Mouse (Mus musculus) hindbrain, embryonic 12.5 days (tissue): ENCODE measurements at regions not wholly inside any gene's neighbourhood (a gene's known extent, or its start where the extent isn't known, plus 50 kb on each side); places are given as distances from the start of the nearest gene placed in this dataset.

Source experiments
- ATAC-seq: fragments of 200-750 bp; cut with Nextera tagmentation; 2 replicates; pipeline ENCODE4 v1.8.0; 2017; ENCODE audit warnings: moderate TSS enrichment; ENCODE audit not compliant: low FRiP score
- H3K27ac ChIP-seq: fragments of 300-500 bp; sonication (generic); 2 replicates; pipeline ENCODE4 v1.5.1; 2016; ENCODE audit warnings: mild to moderate bottlenecking
- H3K27me3 ChIP-seq: fragments of 300-500 bp; sonication (generic); 2 replicates; pipeline ENCODE4 v1.6.1; 2016; ENCODE audit warnings: mild to moderate bottlenecking
- H3K36me3 ChIP-seq: fragments of 300-500 bp; sonication (generic); 2 replicates; pipeline ENCODE4 v1.6.1; 2016; ENCODE audit warnings: mild to moderate bottlenecking
- H3K4me1 ChIP-seq: fragments of 300-500 bp; sonication (generic); 2 replicates; pipeline ENCODE4 v1.6.1; 2016
- H3K4me2 ChIP-seq: fragments of 300-500 bp; sonication (generic); replicated peaks from 2 replicates; pipeline ENCODE4 v1.6.1; 2016; ENCODE audit warnings: mild to moderate bottlenecking
- H3K4me3 ChIP-seq: fragments of 300-500 bp; sonication (generic); 2 replicates; pipeline ENCODE4 v1.5.1; 2016; ENCODE audit warnings: mild to moderate bottlenecking
- H3K9ac ChIP-seq: fragments of 300-500 bp; sonication (generic); 2 replicates; pipeline ENCODE4 v1.6.1; 2016; ENCODE audit warnings: mild to moderate bottlenecking, moderate library complexity
- H3K9me3 ChIP-seq: fragments of 300-500 bp; sonication (generic); replicated peaks from 2 replicates; pipeline ENCODE4 v1.6.1; 2016; ENCODE audit warnings: mild to moderate bottlenecking
- WGBS: fragments of 180-500 bp; shearing (Covaris S2); methylation state at CpG from one replicate; pipeline ENCODE4 v1.1.7; 2016; 5-methylcytosine and 5-hydroxymethylcytosine counted together

GRCm38 (mm10) chr15:38390450-38390849, 965.1 kb downstream of the 4930447A16Rik start:
- Histone ChIP-seq H3K4me2 (no peak overlapping the region), H3K4me1 (peaks cover 5% of the 10 kb centered on the region; the same call in 1 of the 2 replicates), H3K36me3 (no peaks in the 10 kb centered on the region), H3K9ac (no peak overlapping the region), H3K4me3 (no peak overlapping the region), H3K27me3 (no peaks in the 10 kb centered on the region), H3K27ac (no peak overlapping the region), H3K9me3 (no peaks in the 10 kb centered on the region)
- WGBS, result 90% methylated on average over 12 of the region's 12 CpGs
- no peak for ATAC-seq

GRCm38 (mm10) chr15:38391420-38391819, 966.1 kb downstream of the 4930447A16Rik start:
- Histone ChIP-seq H3K4me1 (peaks cover 5% of the 10 kb centered on the region; the same call in 1 of the 2 replicates), H3K9ac (no peak overlapping the region), H3K4me2 (no peak overlapping the region), H3K9me3 (no peaks in the 10 kb centered on the region), H3K27me3 (no peaks in the 10 kb centered on the region), H3K4me3 (no peak overlapping the region), H3K27ac (no peak overlapping the region), H3K36me3 (no peaks in the 10 kb centered on the region)
- no peak for ATAC-seq
- 73% methylated on average over 6 of the region's 6 CpGs for WGBS

- Histone ChIP-seq H3K4me1 (peaks cover 5% of the 10 kb centered on the region; the same call in 1 of the 2 replicates), H3K4me3 (no peak overlapping the region), H3K27ac (no peak overlapping the region), H3K9me3 (no peaks in the 10 kb centered on the region), H3K4me2 (no peak overlapping the region), H3K36me3 (no peaks in the 10 kb centered on the region), H3K27me3 (no peaks in the 10 kb centered on the region), H3K9ac (no peak overlapping the region)
- ATAC-seq, result no peak
- WGBS, result 35% methylated on average over 4 of the region's 4 CpGs
These were observed 966.5 kb downstream of the 4930447A16Rik start for GRCm38 (mm10) chr15:38391860-38392259.

GRCm38 (mm10) chr15:38392441-38393149, 967.2 kb downstream of the 4930447A16Rik start:
- 59% methylated on average over 5 of the region's 5 CpGs for WGBS
- Histone ChIP-seq H3K36me3 (no peaks in the 10 kb centered on the region), H3K4me1 (peaks cover 5% of the 10 kb centered on the region; the same call in 1 of the 2 replicates), H3K9me3 (no peaks in the 10 kb centered on the region), H3K9ac (no peak overlapping the region), H3K4me2 (no peak overlapping the region), H3K27ac (no peak overlapping the region), H3K27me3 (no peaks in the 10 kb centered on the region), H3K4me3 (no peak overlapping the region)
- ATAC-seq, result no peak

- Histone ChIP-seq H3K27me3 (no peaks in the 10 kb centered on the region), H3K9ac (no peak overlapping the region), H3K9me3 (no peaks in the 10 kb centered on the region), H3K4me1 (no peaks in the 10 kb centered on the region), H3K27ac (no peak overlapping the region), H3K36me3 (no peaks in the 10 kb centered on the region), H3K4me3 (no peak overlapping the region), H3K4me2 (no peak overlapping the region)
- ATAC-seq, result no peak
- 84% methylated on average over 4 of the region's 4 CpGs for WGBS
These were observed 973.5 kb downstream of the 4930447A16Rik start for GRCm38 (mm10) chr15:38398852-38399251.

- Histone ChIP-seq H3K36me3 (no peaks in the 10 kb centered on the region), H3K4me3 (no peak overlapping the region), H3K4me1 (0 out of 2 replicates have a peak, but pooled peaks cover 3% of the 10 kb centered on the region), H3K4me2 (no peak overlapping the region), H3K9ac (no peak overlapping the region), H3K27ac (no peak overlapping the region), H3K9me3 (no peaks in the 10 kb centered on the region), H3K27me3 (no peaks in the 10 kb centered on the region)
- 98% methylated on average over 1 of the region's 1 CpGs for WGBS
- no peak for ATAC-seq
These were observed 977.4 kb downstream of the 4930447A16Rik start for GRCm38 (mm10) chr15:38402762-38403161.

GRCm38 (mm10) chr15:38403760-38404375, 978.5 kb downstream of the 4930447A16Rik start:
- Histone ChIP-seq H3K36me3 (no peaks in the 10 kb centered on the region), H3K4me2 (no peak overlapping the region), H3K27me3 (no peaks in the 10 kb centered on the region), H3K4me3 (no peak overlapping the region), H3K4me1 (0 out of 2 replicates have a peak, but pooled peaks cover 3% of the 10 kb centered on the region), H3K9me3 (no peaks in the 10 kb centered on the region), H3K27ac (no peak overlapping the region), H3K9ac (no peak overlapping the region)
- ATAC-seq, result no peak
- WGBS, result 69% methylated on average over 6 of the region's 6 CpGs

GRCm38 (mm10) chr15:38406114-38406960, 981.0 kb downstream of the 4930447A16Rik start:
- WGBS, result 58% methylated on average over 13 of the region's 13 CpGs
- Histone ChIP-seq H3K4me1 (0 out of 2 replicates have a peak, but pooled peaks cover 3% of the 10 kb centered on the region), H3K27ac (no peak overlapping the region), H3K9me3 (no peaks in the 10 kb centered on the region), H3K4me2 (no peak overlapping the region), H3K27me3 (no peaks in the 10 kb centered on the region), H3K36me3 (no peaks in the 10 kb centered on the region), H3K9ac (no peak overlapping the region), H3K4me3 (no peak overlapping the region)
- no peak for ATAC-seq

- Histone ChIP-seq H3K9ac (no peak overlapping the region), H3K27me3 (no peaks in the 10 kb centered on the region), H3K36me3 (no peaks in the 10 kb centered on the region), H3K27ac (no peak overlapping the region), H3K4me2 (no peak overlapping the region), H3K4me1 (0 out of 2 replicates have a peak, but pooled peaks cover 3% of the 10 kb centered on the region), H3K9me3 (no peaks in the 10 kb centered on the region), H3K4me3 (no peak overlapping the region)
- WGBS, result 77% methylated on average over 5 of the region's 5 CpGs
- no peak for ATAC-seq
These were observed 982.1 kb downstream of the 4930447A16Rik start for GRCm38 (mm10) chr15:38407476-38407875.

- no peaks in the 10 kb centered on the region for H3K27me3 ChIP-seq
- no peak overlapping the region for H3K4me2 ChIP-seq
- no peak overlapping the region for H3K27ac ChIP-seq
- no peaks in the 10 kb centered on the region for H3K36me3 ChIP-seq
- ATAC-seq, result no peak
- H3K9ac ChIP-seq, result no peak overlapping the region
- WGBS, result 73% methylated on average over 4 of the region's 4 CpGs
- H3K9me3 ChIP-seq, result no peaks in the 10 kb centered on the region
- 0 out of 2 replicates have a peak, but pooled peaks cover 3% of the 10 kb centered on the region for H3K4me1 ChIP-seq
- H3K4me3 ChIP-seq, result no peak overlapping the region
These were observed 983.8 kb downstream of the 4930447A16Rik start for GRCm38 (mm10) chr15:38409168-38409567.

GRCm38 (mm10) chr15:38410462-38410861, 985.1 kb downstream of the 4930447A16Rik start:
- no peak overlapping the region for H3K9ac ChIP-seq
- no peaks in the 10 kb centered on the region for H3K9me3 ChIP-seq
- no peaks in the 10 kb centered on the region for H3K27me3 ChIP-seq
- no peak overlapping the region for H3K4me2 ChIP-seq
- ATAC-seq, result no peak
- H3K27ac ChIP-seq, result no peak overlapping the region
- no peak overlapping the region for H3K4me3 ChIP-seq
- H3K4me1 ChIP-seq, result 0 out of 2 replicates have a peak, but pooled peaks cover 3% of the 10 kb centered on the region
- no peaks in the 10 kb centered on the region for H3K36me3 ChIP-seq
- 93% methylated on average over 1 of the region's 1 CpGs for WGBS

GRCm38 (mm10) chr15:38412481-38412880, 987.1 kb downstream of the 4930447A16Rik start:
- no peak overlapping the region for H3K4me2 ChIP-seq
- H3K27me3 ChIP-seq, result no peaks in the 10 kb centered on the region
- WGBS, result 89% methylated on average over 3 of the region's 3 CpGs
- H3K9me3 ChIP-seq, result no peaks in the 10 kb centered on the region
- no peak for ATAC-seq
- no peak overlapping the region for H3K27ac ChIP-seq
- H3K4me3 ChIP-seq, result no peak overlapping the region
- no peaks in the 10 kb centered on the region for H3K36me3 ChIP-seq
- H3K4me1 ChIP-seq, result 0 out of 2 replicates have a peak, but pooled peaks cover 2% of the 10 kb centered on the region
- no peak overlapping the region for H3K9ac ChIP-seq
